Mouse (Mus musculus): ENCODE data around the gene Rxfp4. TPM values are rescaled to one million over a fixed set of nuclear protein-coding genes. Genes with fewer than 3 reads are reported as not detected.
A peak's percentile ranks its signal among the peaks of the same experiment; 100 is the strongest.

The Rxfp4 gene
- polyA plus RNA-seq, 1 experiment = 0.06 TPM

- WGBS = 30% methylated on average over 9 of the region's 9 CpGs
- H3K27me3 ChIP-seq (replicated peaks; ENCODE audit: control insufficient read depth, insufficient read depth, low read length) = no peaks in the 10 kb centered on the region
- DNase-seq = peak; percentile 89
- TF ChIP-seq CTCF (conservative IDR thresholded peaks at IDR 0.05; ENCODE audit: insufficient read depth, insufficient read length, low read depth, low read length) = no peak
- no peak for TF ChIP-seq POLR2A (IDR thresholded peaks at IDR 0.05; ENCODE audit: low read depth, low read length)
- no peaks in the 10 kb centered on the region for H3K36me3 ChIP-seq (ENCODE audit: control insufficient read depth, insufficient read depth, low read length)
- H3K4me3 ChIP-seq (ENCODE audit: insufficient read depth, low read depth, low read length) = no peak overlapping the region
- peaks cover 28% of the 10 kb centered on the region for H3K4me1 ChIP-seq (ENCODE audit: control insufficient read depth, insufficient read depth, low read length)
- peak overlapping the region; percentile 84 for H3K27ac ChIP-seq (ENCODE audit: insufficient read depth, low read depth, low read length)
These were observed 33.5 kb downstream of the Rxfp4 start for GRCm38 (mm10) chr3:88619113-88620097.

- peak; percentile 78 for DNase-seq
- Histone ChIP-seq H3K27ac (ENCODE audit: insufficient read depth, low read depth, low read length) (peak overlapping the region; percentile 61), H3K4me3 (ENCODE audit: insufficient read depth, low read depth, low read length) (no peak overlapping the region)
These were observed 34.7 kb downstream of the Rxfp4 start for GRCm38 (mm10) chr3:88618074-88618871.

GRCm38 (mm10) chr3:88616951-88617500, 35.9 kb downstream of the Rxfp4 start:
- Histone ChIP-seq H3K27me3 (replicated peaks; ENCODE audit: control insufficient read depth, insufficient read depth, low read length) (no peaks in the 10 kb centered on the region), H3K27ac (ENCODE audit: insufficient read depth, low read depth, low read length) (peak overlapping the region; percentile 92), H3K4me3 (ENCODE audit: insufficient read depth, low read depth, low read length) (peak overlapping the region; percentile 19; the same call in 1 of the 2 replicates), H3K4me1 (ENCODE audit: control insufficient read depth, insufficient read depth, low read length) (peaks cover 25% of the 10 kb centered on the region), H3K36me3 (ENCODE audit: control insufficient read depth, insufficient read depth, low read length) (no peaks in the 10 kb centered on the region)
- TF ChIP-seq POLR2A (IDR thresholded peaks at IDR 0.05; ENCODE audit: low read depth, low read length) = no peak
- no peak for TF ChIP-seq CTCF (conservative IDR thresholded peaks at IDR 0.05; ENCODE audit: insufficient read depth, insufficient read length, low read depth, low read length)
- 62% methylated on average over 3 of the region's 3 CpGs for WGBS
- DNase-seq = no peak

More at GRCm38 (mm10) chr3:88618074-88618871, 34.7 kb downstream of the Rxfp4 start:
- no peaks in the 10 kb centered on the region for H3K36me3 ChIP-seq (ENCODE audit: control insufficient read depth, insufficient read depth, low read length)
- H3K4me1 ChIP-seq (ENCODE audit: control insufficient read depth, insufficient read depth, low read length) = peaks cover 25% of the 10 kb centered on the region
- 39% methylated on average over 8 of the region's 8 CpGs for WGBS
- no peak for TF ChIP-seq CTCF (conservative IDR thresholded peaks at IDR 0.05; ENCODE audit: insufficient read depth, insufficient read length, low read depth, low read length)
- H3K27me3 ChIP-seq (replicated peaks; ENCODE audit: control insufficient read depth, insufficient read depth, low read length) = no peaks in the 10 kb centered on the region

- Histone ChIP-seq H3K27ac (ENCODE audit: insufficient read depth, low read depth, low read length) (peak overlapping the region; percentile 92), H3K27me3 (replicated peaks; ENCODE audit: control insufficient read depth, insufficient read depth, low read length) (no peaks in the 10 kb centered on the region), H3K36me3 (ENCODE audit: control insufficient read depth, insufficient read depth, low read length) (no peaks in the 10 kb centered on the region), H3K4me3 (ENCODE audit: insufficient read depth, low read depth, low read length) (peak overlapping the region; percentile 19), H3K4me1 (ENCODE audit: control insufficient read depth, insufficient read depth, low read length) (peaks cover 25% of the 10 kb centered on the region)
- no peak for TF ChIP-seq CTCF (conservative IDR thresholded peaks at IDR 0.05; ENCODE audit: insufficient read depth, insufficient read length, low read depth, low read length)
- TF ChIP-seq POLR2A (IDR thresholded peaks at IDR 0.05; ENCODE audit: low read depth, low read length) = no peak
- DNase-seq = peak; percentile 49
- WGBS = 53% methylated on average over 9 of the region's 9 CpGs
These were observed 37.0 kb downstream of the Rxfp4 start for GRCm38 (mm10) chr3:88615902-88616391.

GRCm38 (mm10) chr3:88615117-88615516, 37.8 kb downstream of the Rxfp4 start:
- H3K4me1 ChIP-seq (ENCODE audit: control insufficient read depth, insufficient read depth, low read length) = peaks cover 23% of the 10 kb centered on the region
- no peaks in the 10 kb centered on the region for H3K27me3 ChIP-seq (replicated peaks; ENCODE audit: control insufficient read depth, insufficient read depth, low read length)
- peak; percentile 78 for DNase-seq
- 59% methylated on average over 5 of the region's 5 CpGs for WGBS
- peak overlapping the region; percentile 92 for H3K27ac ChIP-seq (ENCODE audit: insufficient read depth, low read depth, low read length)
- TF ChIP-seq POLR2A (IDR thresholded peaks at IDR 0.05; ENCODE audit: low read depth, low read length) (no peak), CTCF (conservative IDR thresholded peaks at IDR 0.05; ENCODE audit: insufficient read depth, insufficient read length, low read depth, low read length) (no peak)
- H3K36me3 ChIP-seq (ENCODE audit: control insufficient read depth, insufficient read depth, low read length) = no peaks in the 10 kb centered on the region
- peak overlapping the region; percentile 19 for H3K4me3 ChIP-seq (ENCODE audit: insufficient read depth, low read depth, low read length)

- Histone ChIP-seq H3K4me3 (ENCODE audit: insufficient read depth, low read depth, low read length) (no peak overlapping the region), H3K4me1 (ENCODE audit: control insufficient read depth, insufficient read depth, low read length) (peaks cover 17% of the 10 kb centered on the region), H3K36me3 (ENCODE audit: control insufficient read depth, insufficient read depth, low read length) (no peaks in the 10 kb centered on the region), H3K27ac (ENCODE audit: insufficient read depth, low read depth, low read length) (peak overlapping the region; percentile 58; the same call in 1 of the 2 replicates), H3K27me3 (replicated peaks; ENCODE audit: control insufficient read depth, insufficient read depth, low read length) (no peaks in the 10 kb centered on the region)
- no peak for DNase-seq
- TF ChIP-seq POLR2A (IDR thresholded peaks at IDR 0.05; ENCODE audit: low read depth, low read length) (no peak), CTCF (conservative IDR thresholded peaks at IDR 0.05; ENCODE audit: insufficient read depth, insufficient read length, low read depth, low read length) (no peak)
- 80% methylated on average over 8 of the region's 8 CpGs for WGBS
These were observed 38.5 kb downstream of the Rxfp4 start for GRCm38 (mm10) chr3:88614418-88614817.

All from kidney, adult 2 months (tissue).